Mouse (Mus musculus) stomach, postnatal 0 days (tissue): ENCODE data around the gene Metap1. TPM values are rescaled to one million over a fixed set of nuclear protein-coding genes. Genes with fewer than 3 reads are reported as not detected.

ENCODE experiments used
- ATAC-seq: fragments of 200-750 bp; cut with Nextera tagmentation; 2 replicates; pipeline ENCODE4 v1.8.0; 2017; ENCODE audit not compliant: low FRiP score, low TSS enrichment
- DNase-seq: peaks from one replicate; pipeline ENCODE4 v3.0.0-alpha.2; 2016; ENCODE audit warnings: low spot score
- H3K27ac ChIP-seq: fragments of 300-500 bp; sonication (generic); replicated peaks from 2 replicates; pipeline ENCODE4 v1.5.1; 2014; ENCODE audit warnings: mild to moderate bottlenecking, control low read depth
- H3K27me3 ChIP-seq: fragments of 300-500 bp; sonication (generic); 2 replicates; pipeline ENCODE4 v1.6.1; 2014; ENCODE audit warnings: low read length; ENCODE audit not compliant: control insufficient read depth, insufficient read depth
- H3K36me3 ChIP-seq: fragments of 300-500 bp; sonication (generic); 2 replicates; pipeline ENCODE4 v1.6.1; 2014; ENCODE audit warnings: low read length, mixed read lengths; ENCODE audit not compliant: control insufficient read depth, insufficient read depth
- H3K4me1 ChIP-seq: fragments of 300-500 bp; sonication (generic); replicated peaks from 2 replicates; pipeline ENCODE4 v1.6.1; 2014; ENCODE audit warnings: antibody characterized with exemption; ENCODE audit not compliant: control insufficient read depth, insufficient read depth
- H3K4me2 ChIP-seq: fragments of 300-500 bp; sonication (generic); replicated peaks from 2 replicates; pipeline ENCODE4 v1.6.1; 2014; ENCODE audit warnings: low read depth, mild to moderate bottlenecking, control low read depth, moderate library complexity
- H3K4me3 ChIP-seq: fragments of 300-500 bp; sonication (generic); 2 replicates; pipeline ENCODE4 v1.5.1; 2014; ENCODE audit warnings: low read depth, low read length, control low read depth
- H3K9ac ChIP-seq: fragments of 300-500 bp; sonication (generic); 2 replicates; pipeline ENCODE4 v1.6.1; 2014; ENCODE audit warnings: mild to moderate bottlenecking, low read length, control low read depth, mixed read lengths
- H3K9me3 ChIP-seq: fragments of 300-500 bp; sonication (generic); 2 replicates; pipeline ENCODE4 v1.6.1; 2016; ENCODE audit warnings: low read length; ENCODE audit not compliant: control insufficient read depth
- CTCF ChIP-seq: IDR thresholded peaks from 2 replicates; pipeline ENCODE4 v1.5.1; 2016; ENCODE audit warnings: antibody characterized with exemption, low read depth, mild to moderate bottlenecking, moderate library complexity
- EP300 ChIP-seq: optimal IDR thresholded peaks from 2 replicates; pipeline ENCODE3; 2016; ENCODE audit warnings: antibody characterized with exemption
- WGBS: fragments of 180-500 bp; shearing (Covaris S2); extraction: QIAGEN DNeasy Blood & Tissue Kit; methylation state at CpG from one replicate; pipeline ENCODE4 v1.1.7; 2014; 5-methylcytosine and 5-hydroxymethylcytosine counted together
- polyA plus RNA-seq: library from polyadenylated mRNA; unstranded; fragments of >200 nt; fragmentation: Nextera tagmentation; extraction: Ambion mirVana; gene quantifications from 2 replicates; pipeline ENCODE4 v1.2.1, GENCODE M21; 2015

Gene Metap1
- polyA plus RNA-seq, 1 experiment from 2014 or later = 34.1 TPM

DNA sequence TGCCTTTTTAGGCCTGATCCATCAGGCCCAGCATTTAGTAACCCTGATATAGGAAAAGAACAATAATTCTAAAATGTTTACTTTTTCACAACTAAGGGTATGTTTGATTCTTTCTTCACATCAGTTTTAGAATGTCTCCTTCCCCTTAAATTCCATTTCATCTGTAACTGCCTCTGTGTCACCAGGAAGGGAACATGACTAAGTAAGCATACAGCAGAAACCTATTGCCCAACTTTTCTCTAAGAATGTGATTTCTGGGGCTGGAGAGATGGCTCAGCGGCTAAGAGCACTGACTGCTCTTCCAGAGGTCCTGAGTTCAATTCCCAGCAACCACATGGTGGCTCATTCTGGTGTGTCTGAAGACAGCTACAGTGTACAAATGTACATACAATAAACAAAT is 35.1 kb downstream of the Metap1 start:
- WGBS = 91% methylated on average over 1 of the region's 1 CpGs
- Histone ChIP-seq H3K4me3 (no peak overlapping the region), H3K27ac (no peak overlapping the region), H3K4me1 (no peaks in the 10 kb centered on the region), H3K9ac (no peak overlapping the region), H3K4me2 (no peak overlapping the region), H3K27me3 (no peaks in the 10 kb centered on the region), H3K36me3 (peaks cover 18% of the 10 kb centered on the region), H3K9me3 (no peaks in the 10 kb centered on the region)
- DNase-seq (no peak), ATAC-seq (no peak)
- TF ChIP-seq EP300 (no peak), CTCF (no peak)

DNA sequence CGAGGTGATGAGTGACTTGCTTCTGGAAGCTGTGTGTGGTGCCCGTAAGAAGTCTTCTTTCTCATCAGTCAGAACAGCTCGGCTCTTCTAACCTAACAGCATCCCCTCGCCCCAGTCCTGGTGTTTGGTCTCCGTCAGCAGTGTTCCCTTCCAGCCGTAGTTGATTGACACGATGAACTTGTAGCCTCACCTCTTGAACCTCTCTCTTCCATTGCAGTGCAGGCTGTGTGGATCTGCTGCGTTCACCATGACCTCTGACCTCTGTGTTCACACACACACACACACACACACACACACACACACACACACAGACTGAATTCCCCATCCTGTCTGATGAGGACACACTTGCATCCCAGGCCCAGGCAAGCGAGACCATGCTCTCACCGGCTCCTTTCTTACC is 37.1 kb downstream of the Metap1 start:
- no peaks in the 10 kb centered on the region for H3K9me3 ChIP-seq
- H3K4me2 ChIP-seq = no peak overlapping the region
- WGBS = 83% methylated on average over 10 of the region's 10 CpGs
- no peaks in the 10 kb centered on the region for H3K4me1 ChIP-seq
- ATAC-seq = peak; percentile 18; the same call in 1 of the 2 replicates
- H3K27me3 ChIP-seq = no peaks in the 10 kb centered on the region
- DNase-seq = no peak
- H3K4me3 ChIP-seq = no peak overlapping the region
- H3K27ac ChIP-seq = no peak overlapping the region
- H3K36me3 ChIP-seq = peaks cover 15% of the 10 kb centered on the region
- H3K9ac ChIP-seq = no peak overlapping the region
- no peak for TF ChIP-seq EP300
- no peak for TF ChIP-seq CTCF

DNA sequence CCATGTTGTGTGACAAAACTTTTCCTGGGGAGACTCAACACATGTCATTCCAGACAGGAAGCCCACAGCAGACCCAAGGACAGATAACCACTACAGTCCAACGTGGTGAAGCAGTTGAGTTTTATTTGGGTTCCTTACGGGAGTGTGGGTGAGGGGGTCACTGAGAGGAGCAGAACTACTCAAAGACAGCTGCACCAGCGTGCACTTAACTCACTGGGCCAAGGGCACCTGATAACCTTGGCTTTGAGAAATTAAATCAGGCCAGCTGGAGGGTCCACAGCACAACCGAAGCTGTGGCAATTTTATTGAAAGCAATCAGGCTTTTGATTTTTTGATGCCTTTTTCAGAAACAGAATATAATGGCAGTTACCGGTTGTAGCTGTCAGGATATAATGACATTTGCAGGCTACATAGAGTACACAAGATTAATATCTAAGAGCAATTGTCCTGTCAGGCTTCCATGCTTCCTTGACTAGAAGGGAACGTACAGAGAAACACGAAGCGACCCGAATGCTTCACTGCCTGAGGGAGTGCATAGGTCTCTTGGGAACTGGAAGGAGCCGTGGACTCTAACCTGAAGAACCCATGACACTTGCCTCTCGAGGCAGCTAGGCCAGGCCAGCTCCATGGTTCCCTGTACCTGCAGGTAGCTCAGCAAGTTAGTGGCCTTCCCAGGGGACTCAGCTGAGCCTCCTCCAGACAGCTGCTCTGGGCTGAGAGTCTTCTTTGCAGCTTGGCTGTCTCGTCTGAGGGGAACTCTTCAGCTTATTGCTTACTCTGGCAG is 41.0 kb downstream of the Metap1 start:
- Histone ChIP-seq H3K36me3 (peaks cover 8% of the 10 kb centered on the region), H3K4me1 (no peaks in the 10 kb centered on the region), H3K4me2 (no peak overlapping the region), H3K27ac (no peak overlapping the region), H3K9ac (no peak overlapping the region), H3K9me3 (no peaks in the 10 kb centered on the region), H3K4me3 (no peak overlapping the region), H3K27me3 (no peaks in the 10 kb centered on the region)
- DNase-seq (no peak), ATAC-seq (no peak)
- TF ChIP-seq EP300 = no peak
- no peak for TF ChIP-seq CTCF
- WGBS = 68% methylated on average over 12 of the region's 12 CpGs

DNA sequence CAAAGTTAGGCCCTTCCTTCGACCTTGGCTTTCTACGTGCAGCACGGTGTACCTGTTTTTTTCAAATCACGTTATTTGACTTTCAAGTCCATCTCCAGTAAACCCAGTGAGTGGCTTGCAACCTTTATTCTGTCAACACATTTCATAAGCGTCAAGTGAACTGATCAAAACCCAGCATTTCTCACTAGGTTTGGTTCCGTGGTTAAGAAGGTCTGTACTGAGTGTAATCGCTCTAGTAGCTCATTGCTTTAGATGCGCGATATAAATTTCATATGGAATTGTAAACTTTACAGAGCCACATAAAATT is 45.9 kb downstream of the Metap1 start:
- Histone ChIP-seq H3K4me1 (no peaks in the 10 kb centered on the region), H3K4me3 (peak overlapping the region; percentile 86), H3K4me2 (peak overlapping the region; percentile 88), H3K27ac (peak overlapping the region; percentile 72), H3K9me3 (no peaks in the 10 kb centered on the region), H3K9ac (peak overlapping the region; percentile 83), H3K27me3 (no peaks in the 10 kb centered on the region), H3K36me3 (no peaks in the 10 kb centered on the region; the same call in 1 of the 2 replicates)
- TF ChIP-seq EP300 (no peak), CTCF (no peak)
- 3% methylated on average over 9 of the region's 9 CpGs for WGBS
- ATAC-seq (no peak), DNase-seq (no peak)

DNA sequence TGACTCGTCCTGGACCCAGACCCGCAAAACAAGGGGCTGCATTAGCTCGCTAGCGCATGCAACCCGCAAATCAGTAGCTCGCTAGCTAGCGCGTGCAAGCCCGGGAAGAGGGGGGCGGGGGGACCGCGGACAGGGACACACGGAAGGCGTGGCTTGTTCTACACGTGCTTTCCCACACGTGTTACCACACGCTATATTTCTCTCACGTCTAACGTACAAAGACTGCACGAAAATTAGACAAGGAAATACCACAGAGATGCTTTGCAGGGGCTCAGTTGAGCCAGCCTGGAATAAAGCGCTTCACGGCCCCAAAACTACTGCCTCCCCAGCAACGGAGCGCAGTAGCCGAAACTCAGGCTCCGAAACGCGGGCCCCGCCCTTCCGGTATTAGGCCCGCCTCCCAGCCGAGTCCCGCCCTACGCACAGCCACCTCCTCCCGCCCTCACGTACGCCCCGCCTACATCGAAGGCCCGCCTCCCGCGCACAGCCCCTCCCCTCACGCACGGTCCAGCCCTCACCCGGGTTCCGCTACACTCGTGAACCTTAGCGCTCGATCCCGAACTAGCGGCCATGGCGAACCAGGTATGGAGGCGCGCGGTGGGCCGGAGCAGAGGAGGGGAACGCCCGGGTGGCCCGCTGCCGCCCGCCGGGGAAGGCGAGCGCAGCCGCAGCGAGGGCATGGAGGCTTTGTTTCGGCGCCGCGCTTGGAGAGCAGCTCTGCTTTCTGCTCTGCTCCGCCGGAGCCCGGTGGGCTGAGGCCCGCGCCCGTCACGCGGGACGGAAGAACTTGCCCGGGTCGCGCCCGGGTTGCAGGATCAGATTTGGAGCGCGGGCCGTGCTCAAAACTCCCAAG is 46.5 kb downstream of the Metap1 start, which contains the start of gene Adh5:
Adh5 (plus strand) TSS at position 482 of the 853 bp plus-strand sequence.
- Histone ChIP-seq H3K27me3 (no peaks in the 10 kb centered on the region), H3K4me3 (peak within 1 kb of the TSS; percentile 86), H3K36me3 (no peaks in the 10 kb centered on the region; the same call in 1 of the 2 replicates), H3K4me1 (no peaks in the 10 kb centered on the region), H3K9me3 (no peaks in the 10 kb centered on the region), H3K27ac (peak within 1 kb of the TSS; percentile 85), H3K4me2 (peak within 1 kb of the TSS; percentile 88), H3K9ac (peak within 1 kb of the TSS; percentile 83)
- DNase-seq (peak; percentile 97), ATAC-seq (peak; percentile 100)
- peak; percentile 48 for TF ChIP-seq CTCF
- no peak for TF ChIP-seq EP300
- whole genome bisulfite sequencing = under 1% methylated on average over 86 of the region's 86 CpGs

DNA sequence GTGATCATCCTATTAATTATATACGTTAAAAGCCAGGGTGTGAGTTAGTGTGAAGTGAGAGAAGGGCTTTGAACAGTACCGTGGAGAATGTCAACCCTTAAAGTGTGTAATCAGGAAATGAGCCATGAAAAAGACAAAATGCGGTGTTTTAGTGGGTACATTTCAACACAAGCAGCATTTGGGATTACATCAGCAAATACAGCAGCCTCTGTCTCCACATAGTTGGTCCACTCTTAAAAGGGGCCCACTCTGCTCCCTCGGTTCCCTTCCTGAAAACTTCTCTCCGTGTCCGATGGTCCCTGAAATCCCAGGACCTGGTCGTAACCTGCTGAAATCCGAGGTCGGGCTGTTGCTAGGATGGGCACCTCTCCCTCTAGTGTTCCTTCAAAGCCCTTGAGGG is 47.1 kb downstream of the Metap1 start:
- Histone ChIP-seq H3K27ac (peak overlapping the region; percentile 85), H3K36me3 (no peaks in the 10 kb centered on the region; the same call in 1 of the 2 replicates), H3K9me3 (no peaks in the 10 kb centered on the region), H3K4me3 (peak overlapping the region; percentile 86), H3K4me1 (no peaks in the 10 kb centered on the region), H3K4me2 (peak overlapping the region; percentile 88), H3K9ac (peak overlapping the region; percentile 65), H3K27me3 (no peaks in the 10 kb centered on the region)
- ATAC-seq = no peak
- WGBS = 1% methylated on average over 9 of the region's 9 CpGs
- no peak for DNase-seq
- TF ChIP-seq EP300 (no peak), CTCF (peak; percentile 44; the same call in 1 of the 2 replicates)
